In the genomic region with DNA sequence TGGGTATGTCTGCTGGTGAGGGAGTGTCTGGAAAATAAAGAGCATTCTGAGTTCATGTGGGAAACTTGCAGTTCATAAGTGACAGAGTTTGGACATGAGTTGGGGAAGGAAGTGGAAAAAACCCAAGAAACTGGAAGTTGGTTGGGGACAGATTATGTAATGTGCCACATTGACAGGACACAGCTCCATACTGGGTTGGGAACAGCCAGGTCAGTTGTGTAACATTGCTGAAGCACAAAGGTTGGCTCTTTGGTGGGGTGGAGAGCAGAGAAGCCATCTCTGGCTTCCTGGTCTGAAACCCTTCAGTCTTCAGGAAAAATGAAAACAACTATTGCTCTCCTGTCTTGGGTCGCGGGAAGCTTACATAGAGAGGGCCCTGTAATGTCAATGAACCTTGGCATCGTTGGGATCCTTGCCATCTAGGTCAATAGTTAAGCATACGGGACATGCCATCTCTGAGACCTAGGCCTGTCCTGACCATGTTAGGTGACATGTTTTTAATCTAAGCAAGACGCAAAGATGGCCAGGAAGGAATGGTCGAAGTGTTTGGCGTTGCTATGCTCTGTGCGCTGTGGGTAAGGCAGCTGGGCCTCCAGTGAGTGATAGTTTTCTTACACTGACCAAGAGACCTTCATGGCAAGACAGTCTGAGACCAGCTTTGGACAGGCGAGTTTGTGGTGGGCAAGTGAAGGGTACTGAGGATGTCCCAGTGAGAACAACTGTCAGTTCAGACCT, we compare ENCODE assay signal across 8 mouse cellular contexts. TPM values are rescaled to one million over a fixed set of nuclear protein-coding genes. Genes with fewer than 3 reads are reported as not detected.
A peak's percentile ranks its signal among the peaks of the same experiment; 100 is the strongest.
DNase-seq lines count a peak whose midpoint lies in the region; ATAC-seq and TF ChIP-seq lines count a peak whose summit lies in the region.

No protein-coding gene starts in this region.

- 0 out of 2 replicates have a peak, but pooled peaks have one; percentile 39 for TF ChIP-seq EP300 in heart, adult 2 months (IDR thresholded peaks at IDR 0.05; ENCODE audit: insufficient read depth, low read depth, low read length)

- intact Hi-C loops in heart, adult 2 months (cut with DNase I): loop anchor here (5.0 to 10.0 kb wide), 3 partner anchors 54 to 212 kb away; a partner anchor contains a TSS
- intact Hi-C loops in heart, postnatal 14 days (cut with DNase I): loop anchor here (5.0 kb wide), 1 partner anchor 109 kb away; a partner anchor contains a TSS
- intact Hi-C loops in gastrocnemius, postnatal 14 days (cut with DNase I; ENCODE audit: low total_unique reads): no loop called here

- peak in 1 of 2 experiments; percentile 26 for DNase-seq in heart, adult 2 months
- DNase-seq in heart, postnatal 14 days: no peak
- DNase-seq in hindbrain, embryonic 14.5 days (ENCODE audit: low spot score): no peak
- DNase-seq in lung, postnatal 25 days (ENCODE audit: low spot score): peak; percentile 79
- no peak for DNase-seq in right cerebral cortex, postnatal 4 days
- DNase-seq in gastrocnemius, postnatal 14 days: no peak

- H3K79me2 ChIP-seq in heart, adult 2 months (replicated peaks; ENCODE audit: control insufficient read depth, insufficient read depth, low read length): no peaks in the 10 kb centered on the region

- no peaks in the 10 kb centered on the region for H3K9me3 ChIP-seq in hindbrain, embryonic 14.5 days (ENCODE audit: control insufficient read depth, low read length)

- H3K27me3 ChIP-seq in heart, adult 2 months (ENCODE audit: control insufficient read depth, insufficient read depth, low read length): no peaks in the 10 kb centered on the region
- peaks cover 31% of the 10 kb centered on the region for H3K27me3 ChIP-seq in hindbrain, embryonic 14.5 days (ENCODE audit: control insufficient read depth, insufficient read depth, low read length)

- no peak overlapping the region for H3K9ac ChIP-seq in heart, adult 2 months (ENCODE audit: low read depth, low read length)
- no peak overlapping the region for H3K9ac ChIP-seq in hindbrain, embryonic 14.5 days

- WGBS in heart, adult 2 months: 94% methylated on average over 9 of the region's 9 CpGs
- 88% methylated on average over 9 of the region's 9 CpGs for WGBS in hindbrain, embryonic 14.5 days

- H3K4me3 ChIP-seq in heart, adult 2 months: no peak overlapping the region
- H3K4me3 ChIP-seq in brown adipose tissue, adult 24 weeks (ENCODE audit: insufficient read depth, low read depth, low read length): no peak overlapping the region
- H3K4me3 ChIP-seq in hindbrain, embryonic 14.5 days (replicated peaks; ENCODE audit: low read length): no peak overlapping the region

- peak; percentile 48; the same call in 1 of the 2 replicates for TF ChIP-seq POLR2A in heart, adult 2 months (IDR thresholded peaks at IDR 0.05; ENCODE audit: insufficient read depth, low read depth, low read length)

- peak overlapping the region; percentile 96 for H3K27ac ChIP-seq in heart, adult 2 months
- H3K27ac ChIP-seq in brown adipose tissue, adult 24 weeks (replicated peaks; ENCODE audit: low read depth, low read length): peak overlapping the region; percentile 95
- H3K27ac ChIP-seq in hindbrain, embryonic 14.5 days: no peak overlapping the region

- peaks cover 17% of the 10 kb centered on the region for H3K4me1 ChIP-seq in heart, adult 2 months (ENCODE audit: control insufficient read depth, insufficient read depth, low read length)
- H3K4me1 ChIP-seq in brown adipose tissue, adult 24 weeks (ENCODE audit: control insufficient read depth, insufficient read depth, insufficient read length, low read length): peaks cover 16% of the 10 kb centered on the region
- peaks cover 13% of the 10 kb centered on the region; the same call in 1 of the 2 replicates for H3K4me1 ChIP-seq in hindbrain, embryonic 14.5 days (replicated peaks; ENCODE audit: control insufficient read depth, insufficient read depth, low read length)

- no peaks in the 10 kb centered on the region for H3K36me3 ChIP-seq in heart, adult 2 months (ENCODE audit: control insufficient read depth, insufficient read depth, low read length)
- no peaks in the 10 kb centered on the region for H3K36me3 ChIP-seq in hindbrain, embryonic 14.5 days (replicated peaks; ENCODE audit: control insufficient read depth, insufficient read depth)

- no peak for TF ChIP-seq CTCF in heart, adult 2 months (IDR thresholded peaks at IDR 0.05)

- ATAC-seq in hindbrain, embryonic 14.5 days (ENCODE audit: low FRiP score): peak; percentile 5; the same call in 1 of the 2 replicates
- no peak for ATAC-seq in megakaryocyte-erythroid progenitor cell, adult 5-6 weeks (replicated peaks; ENCODE audit: low FRiP score, low TSS enrichment, poor library complexity, severe bottlenecking)

- H3K4me2 ChIP-seq in hindbrain, embryonic 14.5 days (replicated peaks): peak overlapping the region; percentile 92; the same call in 1 of the 2 replicates

RNA-seq across cellular contexts. Expression of a gene that starts 0.8 kb away (rescaled TPM):
- 10 to 100 TPM; 21.1 to 21.9 TPM for total RNA-seq in heart, adult 2 months (2021)
- polyA plus RNA-seq in heart, adult 2 months (2012; rRNA removed): 55.0 and 61.4 TPM in 2 replicates
- 10 to 100 TPM; 21.6 to 23.8 TPM for total RNA-seq in heart, postnatal 14 days (2021)
- 33.6 and 41.9 TPM in 2 replicates for polyA plus RNA-seq in brown adipose tissue, adult 24 weeks (2012; ENCODE audit: insufficient read depth, insufficient read length, missing spikeins)
- polyA plus RNA-seq in hindbrain, embryonic 14.5 days (2014; fragmentation: Nextera tagmentation; extraction: Ambion mirVana): 2.7 and 3.2 TPM in 2 replicates
- 3.3 and 6.1 TPM in 2 replicates for total RNA-seq in megakaryocyte-erythroid progenitor cell, adult 5-6 weeks (2014; fragmentation: Nextera tagmentation)
- 4.5 and 5.8 TPM in 2 replicates for total RNA-seq in megakaryocyte-erythroid progenitor cell, adult 5-6 weeks (2017)
- total RNA-seq in gastrocnemius, postnatal 14 days (2021): 10 to 100 TPM; 11.4 to 13.9 TPM

RNA-seq across cellular contexts. Expression of a gene that starts 17.3 kb away (rescaled TPM):
- total RNA-seq in heart, adult 2 months (2021): 10 to 100 TPM; 20.2 to 20.3 TPM
- 27.6 and 33.6 TPM in 2 replicates for polyA plus RNA-seq in heart, adult 2 months (2012; rRNA removed)
- total RNA-seq in heart, postnatal 14 days (2021): 10 to 100 TPM; 24.6 to 26.5 TPM
- 11.3 and 12.7 TPM in 2 replicates for polyA plus RNA-seq in brown adipose tissue, adult 24 weeks (2012; ENCODE audit: insufficient read depth, insufficient read length, missing spikeins)
- polyA plus RNA-seq in hindbrain, embryonic 14.5 days (2014; fragmentation: Nextera tagmentation; extraction: Ambion mirVana): 35.1 and 35.7 TPM in 2 replicates
- 19.4 and 30.4 TPM in 2 replicates for total RNA-seq in megakaryocyte-erythroid progenitor cell, adult 5-6 weeks (2014; fragmentation: Nextera tagmentation)
- total RNA-seq in megakaryocyte-erythroid progenitor cell, adult 5-6 weeks (2017): 10.7 and 13.4 TPM in 2 replicates
- 10 to 100 TPM; 11.9 to 14.4 TPM for total RNA-seq in gastrocnemius, postnatal 14 days (2021)

RNA-seq across cellular contexts. Expression of a gene that starts 17.6 kb away (rescaled TPM):
- total RNA-seq in heart, adult 2 months (2021): 10 to 100 TPM; 10.0 to 14.4 TPM
- 9.9 and 13.1 TPM in 2 replicates for polyA plus RNA-seq in heart, adult 2 months (2012; rRNA removed)
- 10 to 100 TPM; 10.8 to 11.7 TPM for total RNA-seq in heart, postnatal 14 days (2021)
- 12.6 and 16.8 TPM in 2 replicates for polyA plus RNA-seq in brown adipose tissue, adult 24 weeks (2012; ENCODE audit: insufficient read depth, insufficient read length, missing spikeins)
- polyA plus RNA-seq in hindbrain, embryonic 14.5 days (2014; fragmentation: Nextera tagmentation; extraction: Ambion mirVana): 7.9 and 10.3 TPM in 2 replicates
- total RNA-seq in megakaryocyte-erythroid progenitor cell, adult 5-6 weeks (2014; fragmentation: Nextera tagmentation): 2.2 and 6.1 TPM in 2 replicates
- 4.6 TPM in 1 of 2 replicates, not detected in the other for total RNA-seq in megakaryocyte-erythroid progenitor cell, adult 5-6 weeks (2017)
- total RNA-seq in gastrocnemius, postnatal 14 days (2021): 10 to 100 TPM; 10.5 to 11.0 TPM

RNA-seq across cellular contexts. Expression of a gene that starts 55.6 kb away (rescaled TPM):
- total RNA-seq in heart, adult 2 months (2021): 1 to 10 TPM; 4.7 to 5.9 TPM
- polyA plus RNA-seq in heart, adult 2 months (2012; rRNA removed): 11.6 and 19.0 TPM in 2 replicates
- total RNA-seq in heart, postnatal 14 days (2021): 1 to 10 TPM; 1.2 to 3.3 TPM
- 2.8 and 4.7 TPM in 2 replicates for polyA plus RNA-seq in brown adipose tissue, adult 24 weeks (2012; ENCODE audit: insufficient read depth, insufficient read length, missing spikeins)
- 2.8 and 2.9 TPM in 2 replicates for polyA plus RNA-seq in hindbrain, embryonic 14.5 days (2014; fragmentation: Nextera tagmentation; extraction: Ambion mirVana)
- total RNA-seq in megakaryocyte-erythroid progenitor cell, adult 5-6 weeks (2014; fragmentation: Nextera tagmentation): not detected in 2 replicates
- total RNA-seq in megakaryocyte-erythroid progenitor cell, adult 5-6 weeks (2017): not detected in 2 replicates
- total RNA-seq in gastrocnemius, postnatal 14 days (2021): 1 to 10 TPM; 4.2 to 8.9 TPM

RNA-seq across cellular contexts. Expression of a gene that starts 56.2 kb away (rescaled TPM):
- 10 to 100 TPM; 18.2 to 21.3 TPM for total RNA-seq in heart, adult 2 months (2021)
- polyA plus RNA-seq in heart, adult 2 months (2012; rRNA removed): 15.1 and 21.4 TPM in 2 replicates
- 10 to 100 TPM; 17.2 to 20.6 TPM for total RNA-seq in heart, postnatal 14 days (2021)
- 14.4 and 21.6 TPM in 2 replicates for polyA plus RNA-seq in brown adipose tissue, adult 24 weeks (2012; ENCODE audit: insufficient read depth, insufficient read length, missing spikeins)
- polyA plus RNA-seq in hindbrain, embryonic 14.5 days (2014; fragmentation: Nextera tagmentation; extraction: Ambion mirVana): 39.0 and 40.6 TPM in 2 replicates
- total RNA-seq in megakaryocyte-erythroid progenitor cell, adult 5-6 weeks (2014; fragmentation: Nextera tagmentation): 8.9 and 13.5 TPM in 2 replicates
- total RNA-seq in megakaryocyte-erythroid progenitor cell, adult 5-6 weeks (2017): 4.6 and 5.2 TPM in 2 replicates
- total RNA-seq in gastrocnemius, postnatal 14 days (2021): 10 to 100 TPM; 14.0 to 14.7 TPM
